Mouse (Mus musculus) MEL (cell line): ENCODE data around the gene Olfr578. TPM values are rescaled to one million over a fixed set of nuclear protein-coding genes. Genes with fewer than 3 reads are reported as not detected.

Source experiments
- DNase-seq: peaks from one replicate; pipeline ENCODE4 v3.0.0; 2011; ENCODE audit warnings: low read depth, low spot score
- H3K27ac ChIP-seq: 2 replicates; pipeline ENCODE4 v1.5.1; 2012; ENCODE audit warnings: low read depth, mild to moderate bottlenecking, control low read depth, low read length, moderate library complexity; ENCODE audit not compliant: control insufficient read depth
- H3K27me3 ChIP-seq, 2 experiments: fragments of 150-350 bp in 1 of 2; sonication (generic) in 1 of 2; 2 replicates each; pipeline ENCODE4 v1.6.1; 2012; ENCODE audit warnings: low read length in 2 of 2, mild to moderate bottlenecking in 2 of 2, improper control_type of control experiment in 1 of 2, moderate library complexity in 1 of 2; ENCODE audit not compliant: insufficient read depth in 2 of 2, control insufficient read depth in 1 of 2
- H3K36me3 ChIP-seq, 2 experiments: 2 replicates each; pipeline ENCODE4 v1.6.1; 2012 to 2014; ENCODE audit warnings: low read length in 2 of 2, improper control_type of control experiment in 1 of 2, inconsistent platforms in 1 of 2, mild to moderate bottlenecking in 1 of 2; ENCODE audit not compliant: insufficient read depth in 2 of 2, control insufficient read depth in 1 of 2
- H3K4me1 ChIP-seq, 2 experiments: fragments of 150-350 bp in 1 of 2; sonication (generic) in 1 of 2; 2 replicates each; pipeline ENCODE4 v1.6.1; 2012; ENCODE audit warnings: low read length in 2 of 2, improper control_type of control experiment in 1 of 2, mild to moderate bottlenecking in 1 of 2; ENCODE audit not compliant: insufficient read depth in 2 of 2, control insufficient read depth in 1 of 2
- H3K4me3 ChIP-seq, 2 experiments: fragments of 150-350 bp in 1 of 2; sonication (generic) in 1 of 2; 2 replicates each; pipeline ENCODE4 v1.5.1; 2012; ENCODE audit warnings: low read depth in 2 of 2, low read length in 2 of 2, mild to moderate bottlenecking in 2 of 2, moderate library complexity in 2 of 2, control low read depth in 1 of 2, improper control_type of control experiment in 1 of 2; ENCODE audit not compliant: control insufficient read depth in 1 of 2, insufficient read depth in 1 of 2
- H3K79me2 ChIP-seq: 2 replicates; pipeline ENCODE4 v1.6.1; 2012; ENCODE audit warnings: mild to moderate bottlenecking, low read length, moderate library complexity; ENCODE audit not compliant: control insufficient read depth, poor library complexity, insufficient read depth
- H3K9ac ChIP-seq: 2 replicates; pipeline ENCODE4 v1.6.1; 2012; ENCODE audit warnings: low read depth, mild to moderate bottlenecking, control low read depth, low read length, moderate library complexity; ENCODE audit not compliant: control insufficient read depth, poor library complexity, severe bottlenecking
- H3K9me3 ChIP-seq: fragments of 150-350 bp; sonication (generic); replicated peaks from 2 replicates; pipeline ENCODE4 v1.6.1; 2012; ENCODE audit warnings: mild to moderate bottlenecking, low read length, improper control_type of control experiment, moderate library complexity; ENCODE audit not compliant: insufficient read depth
- CTCF ChIP-seq, 3 experiments: IDR thresholded peaks in 2 of 3; conservative IDR thresholded peaks in 1 of 3; 2 replicates each; pipeline ENCODE4 v1.5.1; 2011 to 2012; ENCODE audit warnings: low read length in 3 of 3, low read depth in 2 of 3, mild to moderate bottlenecking in 2 of 3, improper control_type of control experiment in 1 of 3, inconsistent platforms in 1 of 3, mixed read lengths in 1 of 3, moderate library complexity in 1 of 3; ENCODE audit not compliant: control insufficient read depth in 1 of 3, insufficient read depth in 1 of 3, poor library complexity in 1 of 3, severe bottlenecking in 1 of 3
- E2F4 ChIP-seq: IDR thresholded peaks from 2 replicates; pipeline ENCODE4 v1.6.1; 2011; ENCODE audit warnings: low read depth, low read length, improper control_type of control experiment, borderline replicate concordance
- ELF1 ChIP-seq: IDR thresholded peaks from 2 replicates; pipeline ENCODE4 v1.6.1; 2014; ENCODE audit warnings: low read depth, mild to moderate bottlenecking, inconsistent platforms, low read length, improper control_type of control experiment, moderate library complexity
- GATA1 ChIP-seq: IDR thresholded peaks from 2 replicates; pipeline ENCODE4 v1.6.1; 2011; ENCODE audit warnings: low read depth, low read length, improper control_type of control experiment
- MAFK ChIP-seq: IDR thresholded peaks from 2 replicates; pipeline ENCODE4 v1.6.1; 2011; ENCODE audit warnings: low read depth, mild to moderate bottlenecking, low read length, improper control_type of control experiment, borderline replicate concordance
- MXI1 ChIP-seq: IDR thresholded peaks from 2 replicates; pipeline ENCODE4 v1.6.1; 2011; ENCODE audit warnings: mild to moderate bottlenecking, low read depth, low read length, improper control_type of control experiment
- MYB ChIP-seq: IDR thresholded peaks from 2 replicates; pipeline ENCODE4 v1.6.1; 2011; ENCODE audit warnings: mild to moderate bottlenecking, low read depth, low read length, improper control_type of control experiment
- MYC ChIP-seq: IDR thresholded peaks from 2 replicates; pipeline ENCODE4 v1.6.1; 2011; ENCODE audit warnings: low read depth, mild to moderate bottlenecking, low read length, improper control_type of control experiment, moderate library complexity
- NRF1 ChIP-seq: IDR thresholded peaks from 2 replicates; pipeline ENCODE4 v1.6.1; 2014; ENCODE audit warnings: low read depth, mild to moderate bottlenecking, inconsistent platforms, low read length, improper control_type of control experiment, moderate library complexity; ENCODE audit not compliant: poor library complexity, insufficient read depth, severe bottlenecking
- POLR2AphosphoS5 ChIP-seq: IDR thresholded peaks from 2 replicates; pipeline ENCODE4 v1.6.1; 2012; ENCODE audit warnings: low read depth, borderline replicate concordance, mild to moderate bottlenecking, inconsistent platforms, low read length, moderate library complexity, mixed read lengths
- SIN3A ChIP-seq: IDR thresholded peaks from 2 replicates; pipeline ENCODE4 v1.6.1; 2012; ENCODE audit warnings: low read length, improper control_type of control experiment, inconsistent platforms
- SMC3 ChIP-seq: IDR thresholded peaks from 2 replicates; pipeline ENCODE4 v1.6.1; 2011; ENCODE audit warnings: low read depth, low read length, improper control_type of control experiment
- TAL1 ChIP-seq: IDR thresholded peaks from 2 replicates; pipeline ENCODE4 v1.6.1; 2012; ENCODE audit warnings: mild to moderate bottlenecking, inconsistent platforms, low read length, moderate library complexity, mixed read lengths
- TBP ChIP-seq: IDR thresholded peaks from 2 replicates; pipeline ENCODE4 v1.8.0; 2011; ENCODE audit warnings: low read depth, low read length, improper control_type of control experiment
- TCF12 ChIP-seq: IDR thresholded peaks from 2 replicates; pipeline ENCODE4 v1.6.1; 2014; ENCODE audit warnings: low read depth, mild to moderate bottlenecking, inconsistent platforms, low read length, improper control_type of control experiment, moderate library complexity
- UBTF ChIP-seq: IDR thresholded peaks from 2 replicates; pipeline ENCODE4 v1.6.1; 2012; ENCODE audit warnings: low read depth, mild to moderate bottlenecking, inconsistent platforms, low read length, improper control_type of control experiment, moderate library complexity, borderline replicate concordance; ENCODE audit not compliant: insufficient read depth
- USF1 ChIP-seq: IDR thresholded peaks from 2 replicates; pipeline ENCODE4 v1.6.1; 2014; ENCODE audit warnings: low read depth, mild to moderate bottlenecking, inconsistent platforms, low read length, improper control_type of control experiment, moderate library complexity
- USF2 ChIP-seq, 2 experiments: IDR thresholded peaks; 2 replicates each; pipeline ENCODE4 v1.6.1; 2011 to 2012; ENCODE audit warnings: improper control_type of control experiment in 2 of 2, low read length in 2 of 2, borderline replicate concordance in 1 of 2, inconsistent platforms in 1 of 2, low read depth in 1 of 2, mild to moderate bottlenecking in 1 of 2; ENCODE audit not compliant: insufficient read depth in 1 of 2
- ZC3H11A ChIP-seq: IDR thresholded peaks from 2 replicates; pipeline ENCODE4 v1.6.1; 2012; ENCODE audit warnings: low read depth, mild to moderate bottlenecking, inconsistent platforms, low read length, improper control_type of control experiment
- ZKSCAN1 ChIP-seq: IDR thresholded peaks from 2 replicates; pipeline ENCODE4 v1.6.1; 2012; ENCODE audit warnings: low read depth, mild to moderate bottlenecking, inconsistent platforms, low read length, improper control_type of control experiment, moderate library complexity
- ZMIZ1 ChIP-seq: IDR thresholded peaks from 2 replicates; pipeline ENCODE4 v1.6.1; 2012; ENCODE audit warnings: low read depth, mild to moderate bottlenecking, inconsistent platforms, low read length, improper control_type of control experiment, moderate library complexity
- ZNF384 ChIP-seq: IDR thresholded peaks from 2 replicates; pipeline ENCODE4 v1.6.1; 2012; ENCODE audit warnings: low read depth, mild to moderate bottlenecking, inconsistent platforms, low read length, improper control_type of control experiment
- polyA plus RNA-seq, 2 experiments: library from polyadenylated mRNA; stranded (reverse) in 1 of 2; unstranded in 1 of 2; fragments of >175 nt in 1 of 2; fragments of >200 nt in 1 of 2; gene quantifications; 2 replicates each; pipeline versions ENCODE4 v1.2.1 to v1.2.4; 2012; ENCODE audit warnings: low replicate concordance in 2 of 2, low read depth in 1 of 2; ENCODE audit not compliant: insufficient read length in 2 of 2, insufficient read depth in 1 of 2, missing spikeins in 1 of 2
- total RNA-seq: library from RNA; depleted of rRNA; stranded (reverse); fragments of 300-350 nt; gene quantifications from 2 replicates; pipeline ENCODE4 v1.2.3, GENCODE M21; 2012; rRNA removed

The Olfr578 gene
- total and polyA plus RNA-seq, 3 experiments, result not detected

- Histone ChIP-seq H3K27me3 (no peaks in the 10 kb centered on the region), H3K27ac (no peak overlapping the region), H3K79me2 (no peaks in the 10 kb centered on the region), H3K9me3 (no peaks in the 10 kb centered on the region), H3K9ac (no peak overlapping the region), H3K4me1 (no peaks in the 10 kb centered on the region), H3K4me3 (no peak overlapping the region), H3K36me3 (no peaks in the 10 kb centered on the region)
- DNase-seq, result no peak
- TF ChIP-seq E2F4 (no peak), ZMIZ1 (no peak), GATA1 (no peak), TBP (no peak), MAFK (no peak), USF1 (no peak), MXI1 (no peak), ZNF384 (no peak), SIN3A (no peak), ZC3H11A (no peak)
Measured at GRCm38 (mm10) chr7:102943417-102943816, 45.7 kb downstream of the Olfr578 start.

DNA sequence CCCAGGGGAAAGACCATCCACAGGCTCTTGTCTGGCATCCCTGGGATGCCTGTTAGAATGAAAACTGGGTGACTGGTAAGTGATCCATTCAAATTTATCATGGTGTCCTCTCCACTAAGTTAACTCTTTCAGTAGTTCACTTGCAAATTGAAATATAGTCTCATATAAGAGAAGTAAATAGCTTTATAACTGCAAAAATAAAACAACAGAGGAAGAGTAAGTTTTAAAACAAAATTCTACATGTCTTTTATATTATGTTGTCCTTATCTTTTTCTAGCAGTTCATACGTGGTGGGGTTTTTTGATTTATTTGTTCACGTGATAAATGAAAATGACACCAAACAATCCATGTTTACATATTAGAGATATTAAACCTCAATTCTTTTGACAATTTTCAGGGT, 46.6 kb downstream of the Olfr578 start, which contains the start of gene Olfr573-ps1:
Olfr573-ps1 (minus strand) TSS at position 101 of the 400 bp plus-strand sequence.
- Histone ChIP-seq H3K4me3 (no peak within 1 kb of the TSS), H3K4me1 (no peaks in the 10 kb centered on the region)
- TF ChIP-seq ZKSCAN1, result no peak
- TF ChIP-seq SIN3A, result no peak
- no peak for TF ChIP-seq TBP
- no peak for TF ChIP-seq MYC
- TF ChIP-seq TCF12, result no peak
- no peak for TF ChIP-seq NRF1
- no peak for TF ChIP-seq CTCF (IDR thresholded peaks at IDR 0.05 in 2 of 3, conservative IDR thresholded peaks at IDR 0.05 in 1 of 3; ENCODE audit: control insufficient read depth in 1 of 3, insufficient read depth in 1 of 3, low read depth in 2 of 3, low read length in 3 of 3, poor library complexity in 1 of 3, severe bottlenecking in 1 of 3)
- TF ChIP-seq UBTF, result no peak
- no peak for TF ChIP-seq USF2 (IDR thresholded peaks at IDR 0.05; ENCODE audit: borderline replicate concordance in 1 of 2, insufficient read depth in 1 of 2, low read depth in 1 of 2, low read length in 2 of 2)
- no peak for TF ChIP-seq MXI1
- no peak for TF ChIP-seq POLR2AphosphoS5
- TF ChIP-seq GATA1, result no peak
- TF ChIP-seq MAFK, result no peak
- TF ChIP-seq TAL1, result no peak
- TF ChIP-seq E2F4, result no peak
- no peak for TF ChIP-seq SMC3
- no peak for TF ChIP-seq MYB
- no peak for TF ChIP-seq ELF1

More for the DNA sequence above, 46.6 kb downstream of the Olfr578 start, which contains the start of gene Olfr573-ps1:
- no peak within 1 kb of the TSS for H3K27ac ChIP-seq
- H3K36me3 ChIP-seq, result no peaks in the 10 kb centered on the region
- no peaks in the 10 kb centered on the region for H3K27me3 ChIP-seq
- no peaks in the 10 kb centered on the region for H3K9me3 ChIP-seq
- H3K79me2 ChIP-seq, result no peaks in the 10 kb centered on the region
- no peak within 1 kb of the TSS for H3K9ac ChIP-seq
- no peak for DNase-seq

Other genes starting within 250 kb of the Olfr578 start
- gene Olfr560, start 230.0 kb downstream of the Olfr578 start, total RNA-seq, result not detected in 2 replicates
- gene Olfr560, start 230.0 kb downstream of the Olfr578 start, polyA plus RNA-seq, result not detected
- not detected in 2 replicates for gene Olfr78, start 229.9 kb downstream of the Olfr578 start, total RNA-seq
- not detected for gene Olfr78, start 229.9 kb downstream of the Olfr578 start, polyA plus RNA-seq
- not detected in 2 replicates for gene Olfr561, start 218.1 kb downstream of the Olfr578 start, total RNA-seq
- not detected for gene Olfr561, start 218.1 kb downstream of the Olfr578 start, polyA plus RNA-seq
- gene Olfr564, start 185.8 kb downstream of the Olfr578 start, total RNA-seq, result not detected in 2 replicates
- not detected for gene Olfr564, start 185.8 kb downstream of the Olfr578 start, polyA plus RNA-seq
- gene Olfr566, start 130.6 kb downstream of the Olfr578 start, total RNA-seq, result not detected in 2 replicates
- not detected for gene Olfr566, start 130.6 kb downstream of the Olfr578 start, polyA plus RNA-seq
- gene Olfr568, start 112.2 kb downstream of the Olfr578 start, total RNA-seq, result not detected in 2 replicates
- not detected for gene Olfr568, start 112.2 kb downstream of the Olfr578 start, polyA plus RNA-seq
- not detected in 2 replicates for gene Olfr569, start 98.4 kb downstream of the Olfr578 start, total RNA-seq
- not detected for gene Olfr569, start 98.4 kb downstream of the Olfr578 start, polyA plus RNA-seq
- gene Olfr570, start 94.7 kb downstream of the Olfr578 start, total RNA-seq, result not detected in 2 replicates
- not detected for gene Olfr570, start 94.7 kb downstream of the Olfr578 start, polyA plus RNA-seq
- not detected in 2 replicates for gene Olfr571, start 71.8 kb downstream of the Olfr578 start, total RNA-seq
- gene Olfr571, start 71.8 kb downstream of the Olfr578 start, polyA plus RNA-seq, result not detected
- gene Olfr572, start 64.9 kb downstream of the Olfr578 start, total RNA-seq, result not detected in 2 replicates
- not detected for gene Olfr572, start 64.9 kb downstream of the Olfr578 start, polyA plus RNA-seq
- gene Olfr573-ps1, start 46.7 kb downstream of the Olfr578 start, total RNA-seq, result not detected in 2 replicates
- not detected for gene Olfr573-ps1, start 46.7 kb downstream of the Olfr578 start, polyA plus RNA-seq
- gene Olfr574, start 40.9 kb downstream of the Olfr578 start, total RNA-seq, result not detected in 2 replicates
- not detected for gene Olfr574, start 40.9 kb downstream of the Olfr578 start, polyA plus RNA-seq
- not detected in 2 replicates for gene Olfr575, start 30.5 kb downstream of the Olfr578 start, total RNA-seq
- not detected for gene Olfr575, start 30.5 kb downstream of the Olfr578 start, polyA plus RNA-seq
- not detected in 2 replicates for gene Olfr576, start 26.7 kb downstream of the Olfr578 start, total RNA-seq
- not detected for gene Olfr576, start 26.7 kb downstream of the Olfr578 start, polyA plus RNA-seq
- gene Olfr577, start 13.4 kb downstream of the Olfr578 start, total RNA-seq, result not detected in 2 replicates
- not detected for gene Olfr577, start 13.4 kb downstream of the Olfr578 start, polyA plus RNA-seq
- not detected in 2 replicates for gene Olfr582, start 48.7 kb upstream of the Olfr578 start, total RNA-seq
- not detected for gene Olfr582, start 48.7 kb upstream of the Olfr578 start, polyA plus RNA-seq
- not detected in 2 replicates for gene Olfr583, start 62.0 kb upstream of the Olfr578 start, total RNA-seq
- not detected for gene Olfr583, start 62.0 kb upstream of the Olfr578 start, polyA plus RNA-seq
- not detected in 2 replicates for gene Olfr584, start 92.6 kb upstream of the Olfr578 start, total RNA-seq
- not detected for gene Olfr584, start 92.6 kb upstream of the Olfr578 start, polyA plus RNA-seq
- not detected in 2 replicates for gene Olfr585, start 108.4 kb upstream of the Olfr578 start, total RNA-seq
- gene Olfr585, start 108.4 kb upstream of the Olfr578 start, polyA plus RNA-seq, result not detected
- gene Olfr586, start 136.3 kb upstream of the Olfr578 start, total RNA-seq, result not detected in 2 replicates
- not detected for gene Olfr586, start 136.3 kb upstream of the Olfr578 start, polyA plus RNA-seq
- gene Olfr588-ps1, start 151.6 kb upstream of the Olfr578 start, total RNA-seq, result not detected in 2 replicates
- not detected for gene Olfr588-ps1, start 151.6 kb upstream of the Olfr578 start, polyA plus RNA-seq
- not detected in 2 replicates for gene Olfr589, start 167.0 kb upstream of the Olfr578 start, total RNA-seq
- gene Olfr589, start 167.0 kb upstream of the Olfr578 start, polyA plus RNA-seq, result not detected
- gene Olfr591, start 189.0 kb upstream of the Olfr578 start, total RNA-seq, result not detected in 2 replicates
- not detected for gene Olfr591, start 189.0 kb upstream of the Olfr578 start, polyA plus RNA-seq
- gene Olfr592, start 195.5 kb upstream of the Olfr578 start, total RNA-seq, result not detected in 2 replicates
- not detected for gene Olfr592, start 195.5 kb upstream of the Olfr578 start, polyA plus RNA-seq
- gene Olfr593, start 222.5 kb upstream of the Olfr578 start, total RNA-seq, result not detected in 2 replicates
- gene Olfr593, start 222.5 kb upstream of the Olfr578 start, polyA plus RNA-seq, result not detected
- gene Olfr594, start 227.7 kb upstream of the Olfr578 start, total RNA-seq, result not detected in 2 replicates
- not detected for gene Olfr594, start 227.7 kb upstream of the Olfr578 start, polyA plus RNA-seq